Mouse (Mus musculus) urinary bladder, postnatal 36 days (tissue): ENCODE data around the gene Rnf26.

ENCODE experiments used
- DNase-seq, 2 experiments: peaks; one replicate each; pipeline ENCODE4 v3.0.0; 2022; ENCODE audit warnings: low spot score in 2 of 2, mixed read lengths in 1 of 2

Gene Rnf26

DNA sequence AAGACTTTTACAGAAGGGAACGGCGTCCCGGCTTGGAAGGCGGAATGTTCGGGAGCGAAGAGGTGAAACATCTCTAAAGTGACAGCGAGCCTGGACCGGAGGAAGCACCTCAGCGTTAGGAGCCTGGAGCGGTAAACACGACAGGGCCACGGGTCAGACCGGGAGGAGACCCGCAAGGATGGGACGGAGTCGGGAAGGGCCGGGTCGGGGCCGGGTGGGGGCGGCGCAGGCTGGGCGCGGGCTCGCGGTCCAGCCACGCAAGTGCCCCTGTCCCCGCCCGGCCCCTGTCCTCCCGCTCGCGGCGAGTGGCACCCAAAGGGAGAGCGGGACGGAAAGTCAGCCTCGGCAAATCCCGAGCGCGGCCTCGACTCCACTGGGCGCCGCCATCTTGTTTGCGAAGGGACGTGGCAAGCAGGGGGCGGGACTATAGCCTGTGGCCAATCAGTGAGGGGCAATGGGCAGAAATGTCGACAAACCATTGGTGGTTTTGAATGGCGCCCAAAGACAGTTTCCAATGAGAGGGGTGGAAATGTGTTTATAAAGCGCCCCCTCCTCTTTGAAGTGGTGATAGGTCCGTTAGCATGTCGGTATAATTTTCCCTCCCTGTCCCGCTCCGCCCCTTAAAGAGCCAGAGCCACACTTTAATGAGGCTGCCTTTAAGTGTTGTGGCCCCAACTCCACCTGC, at the start of gene Rnf26, which contains the start of gene Gm49380:
Gene Rnf26, minus strand, starts transcription at position 413 of the 685 bp plus-strand sequence.
Gene Gm49380, minus strand, starts transcription at position 396 of the 685 bp plus-strand sequence.
- DNase-seq: peak; percentile 91 to 95

DNA sequence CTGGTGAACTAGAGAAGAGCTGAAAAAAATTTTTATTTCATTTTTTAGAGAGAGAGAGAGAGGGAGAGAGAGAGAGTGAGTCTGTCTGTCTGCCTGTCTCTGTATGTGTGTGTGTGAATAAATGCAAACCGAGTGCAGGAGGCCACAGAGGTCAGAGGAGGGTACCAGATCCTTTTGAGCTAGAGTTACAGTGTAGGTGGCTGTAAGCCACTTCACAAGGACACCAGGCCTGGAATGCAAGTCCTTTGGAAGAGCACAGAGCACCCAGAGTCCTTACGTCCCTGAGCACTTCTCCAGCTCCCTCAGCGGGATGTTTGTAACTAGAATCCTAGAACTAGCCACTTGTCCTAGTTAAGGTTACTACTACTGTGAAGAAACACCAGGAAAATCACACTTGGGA, 46.6 kb upstream of the Rnf26 start:
- no peak for DNase-seq

DNA sequence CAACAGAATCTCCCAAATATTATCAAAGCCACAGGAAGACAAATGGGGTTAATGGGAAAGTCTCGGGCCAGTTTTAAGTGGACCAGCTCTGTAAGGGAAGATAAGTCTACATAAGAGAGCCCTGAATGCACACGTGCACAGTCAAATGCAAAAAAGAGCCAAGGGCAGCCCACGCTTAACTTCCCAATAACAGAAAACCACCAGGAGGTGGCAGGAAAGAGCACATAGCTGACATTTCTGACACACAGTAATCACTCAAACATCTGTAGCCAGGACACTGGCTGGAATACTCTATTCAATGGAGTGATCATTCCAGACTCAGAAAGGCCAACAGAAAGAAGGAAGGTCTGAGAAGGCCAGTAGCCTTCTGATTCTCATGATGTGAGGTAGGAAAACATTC, 34.0 kb upstream of the Rnf26 start:
- DNase-seq: no peak

DNA sequence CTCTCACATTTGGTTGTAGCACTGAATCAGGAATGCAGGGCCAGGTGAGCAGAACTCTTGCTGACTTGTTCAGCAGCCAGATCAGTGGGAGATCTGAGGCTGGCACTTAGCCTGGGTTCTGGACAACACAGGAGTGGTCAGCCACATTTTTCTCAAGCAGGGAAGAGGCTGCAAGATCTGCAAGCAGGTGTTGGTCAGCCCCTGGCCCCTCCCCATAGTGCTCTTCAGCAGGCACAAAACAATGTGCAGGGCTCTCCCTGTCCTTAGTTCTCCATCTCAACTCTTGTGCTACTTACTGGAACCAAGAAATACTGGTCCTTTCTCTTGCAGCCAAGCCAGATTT, 31.4 kb upstream of the Rnf26 start:
- no peak for DNase-seq

DNA sequence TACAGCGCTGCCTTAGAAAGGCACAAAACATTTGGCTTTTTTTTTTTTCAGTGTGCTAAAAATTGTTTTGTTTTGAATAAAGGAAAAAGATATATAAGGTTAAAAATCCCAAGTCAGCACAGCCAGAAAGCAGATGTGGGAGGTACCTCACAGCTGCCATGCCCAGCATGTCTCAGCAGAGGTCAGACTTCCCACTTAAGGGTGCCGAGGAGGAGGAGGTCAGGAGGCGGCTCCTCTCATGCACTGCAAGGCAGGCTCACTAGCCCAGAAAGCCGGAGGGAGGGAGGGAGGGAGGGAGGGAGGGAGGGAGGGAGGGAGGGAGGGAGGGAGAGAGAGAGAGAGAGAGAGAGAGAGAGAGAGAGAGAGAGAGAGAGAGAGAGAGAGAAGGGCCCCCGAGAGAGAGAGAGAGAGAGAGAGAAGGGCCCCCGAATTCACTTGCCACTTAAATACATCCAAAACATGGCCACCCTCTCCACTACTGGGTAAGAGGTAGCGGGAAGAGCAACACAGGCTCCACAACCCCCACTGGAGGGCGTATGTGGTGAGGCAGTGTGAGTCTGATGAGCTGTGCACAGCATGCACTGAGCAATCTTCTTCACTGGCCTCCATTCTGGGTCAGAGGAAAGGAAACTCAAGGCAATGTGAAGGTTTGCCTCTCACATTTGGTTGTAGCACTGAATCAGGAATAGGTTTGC, 30.9 kb upstream of the Rnf26 start:
- no peak for DNase-seq

DNA sequence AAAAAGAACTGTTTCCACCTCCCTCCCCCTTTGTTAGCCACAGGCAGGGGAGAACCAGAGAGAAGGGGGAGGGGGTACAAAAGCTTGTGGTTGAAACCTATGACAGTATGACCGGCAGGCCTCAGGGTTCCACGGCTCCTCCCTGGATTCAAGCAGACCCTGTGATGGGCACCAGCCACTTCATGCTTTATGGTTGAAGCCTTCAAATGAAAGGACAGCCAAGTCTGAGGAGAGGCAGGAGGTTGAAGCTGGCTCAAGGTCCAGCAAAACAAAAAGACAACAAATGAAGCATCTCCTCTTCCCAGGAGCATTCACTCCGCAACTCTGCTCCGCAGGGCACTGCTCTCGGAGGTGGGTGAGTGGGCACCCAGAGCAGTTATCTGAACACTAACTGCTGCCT, 30.1 kb upstream of the Rnf26 start:
- DNase-seq: no peak

DNA sequence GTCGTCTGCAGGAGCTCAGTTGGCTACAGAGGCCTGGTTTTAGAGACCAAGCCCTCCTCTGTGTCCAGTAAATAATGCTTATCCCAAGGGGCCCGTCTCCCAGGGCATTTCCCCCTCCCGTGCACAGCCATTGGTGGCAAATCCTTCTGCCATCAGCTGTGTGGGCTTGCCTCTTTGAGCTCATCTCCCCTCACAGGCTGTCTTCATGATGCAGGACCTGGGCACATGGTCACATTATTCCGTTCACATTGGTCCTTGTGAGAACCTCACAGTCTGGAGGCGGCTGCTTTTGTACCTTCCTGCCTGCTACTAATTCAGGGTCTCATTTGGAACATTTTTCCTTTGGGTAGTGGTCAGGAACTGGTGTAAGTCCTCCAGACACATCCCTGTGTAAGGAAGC, 28.6 kb upstream of the Rnf26 start:
- no peak for DNase-seq

DNA sequence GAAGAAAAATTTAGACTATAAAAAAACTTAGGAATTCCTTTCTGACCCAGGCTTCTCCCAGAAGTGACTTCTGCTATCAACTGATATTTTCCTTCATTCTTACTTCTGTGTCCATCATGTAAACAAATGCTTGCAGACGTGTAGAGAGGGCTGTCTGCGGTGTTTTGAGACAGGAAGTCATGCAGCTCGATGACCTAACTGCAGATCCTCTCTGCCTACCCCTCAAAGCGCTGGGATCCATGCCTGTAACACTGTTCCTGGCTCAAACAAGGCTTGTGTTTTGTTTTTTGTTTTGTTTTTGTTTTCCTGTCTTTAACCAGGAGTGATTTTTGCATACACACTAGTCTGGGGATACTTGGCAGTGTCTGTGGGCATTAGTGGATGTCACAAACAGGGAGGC, 24.5 kb upstream of the Rnf26 start:
- DNase-seq: no peak

DNA sequence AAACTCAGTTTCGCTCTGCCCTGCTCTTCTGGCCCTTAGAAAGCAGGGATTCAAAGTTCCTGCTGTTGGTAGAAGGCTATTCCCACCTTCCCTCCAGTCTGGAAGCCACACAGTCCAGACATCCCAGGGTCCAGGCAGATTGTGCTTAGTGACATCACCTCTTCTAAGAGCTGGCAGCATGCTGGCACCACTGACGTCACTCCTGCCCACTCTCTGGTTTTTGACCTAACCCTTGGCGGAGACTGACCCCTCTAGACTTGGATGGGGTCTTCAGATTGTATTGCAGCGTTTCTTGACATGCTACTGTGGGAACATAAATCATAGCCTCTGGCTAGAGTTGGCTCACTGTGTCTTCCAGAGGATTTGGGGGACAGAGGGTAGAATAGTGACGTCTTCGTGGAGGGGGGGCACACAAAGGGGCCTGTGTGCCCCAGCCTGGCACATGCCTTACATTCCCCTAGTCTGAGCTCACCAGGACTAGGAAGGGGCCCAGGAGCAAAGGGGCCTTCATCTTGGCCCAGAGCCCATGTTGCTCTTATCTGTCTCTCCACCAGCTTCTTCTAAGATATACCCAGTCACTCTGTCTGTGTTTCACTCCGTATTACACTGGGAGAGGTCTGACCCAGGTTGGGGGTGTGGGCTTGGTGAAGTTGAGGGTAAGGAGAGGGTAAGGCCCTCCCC, 22.6 kb upstream of the Rnf26 start:
- no peak for DNase-seq

DNA sequence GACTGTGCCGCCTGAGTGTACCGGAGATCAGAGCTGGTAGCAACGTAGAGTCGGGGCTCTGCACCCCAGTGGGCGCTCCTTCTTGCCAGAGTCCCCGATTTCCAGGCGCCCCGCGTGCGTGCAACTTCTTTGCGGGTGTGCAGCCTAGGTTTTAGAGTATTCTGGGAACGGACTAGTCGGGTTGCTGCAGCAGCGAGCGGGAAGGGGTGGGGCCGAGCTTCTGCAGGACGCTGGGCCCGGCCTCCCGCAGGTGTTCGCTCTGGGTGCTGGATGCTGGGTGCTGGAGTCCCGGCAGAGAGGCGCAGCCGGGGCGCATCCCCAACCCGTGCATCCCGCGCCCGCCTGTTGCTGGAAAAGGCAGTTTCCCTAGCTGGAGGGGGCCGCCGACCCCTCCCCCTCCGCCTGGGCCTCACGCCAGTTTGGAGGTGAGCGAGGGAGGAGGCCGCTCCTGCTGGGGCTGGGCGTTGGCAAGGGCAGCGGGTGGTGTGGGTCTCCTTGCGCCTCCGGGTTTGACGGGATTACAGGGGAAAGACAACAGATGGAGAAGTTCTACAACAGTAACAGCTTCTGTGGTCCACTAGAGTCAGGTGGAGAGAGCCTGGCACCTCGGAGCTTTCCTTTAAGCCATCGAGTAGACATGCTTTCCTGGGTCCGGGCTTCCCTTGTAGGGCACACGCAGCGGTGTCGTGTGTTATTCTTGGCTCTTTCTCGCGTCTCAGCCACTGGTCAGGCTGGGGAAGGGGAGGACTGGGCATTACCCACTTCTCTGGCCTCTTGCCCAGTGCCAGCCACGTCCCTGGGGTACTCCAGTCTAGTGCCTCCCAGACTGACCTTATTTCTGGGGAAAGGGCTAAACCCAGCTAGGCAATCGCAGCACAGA, 21.8 kb upstream of the Rnf26 start:
- peak in 1 of 2 experiments; percentile 65 for DNase-seq

DNA sequence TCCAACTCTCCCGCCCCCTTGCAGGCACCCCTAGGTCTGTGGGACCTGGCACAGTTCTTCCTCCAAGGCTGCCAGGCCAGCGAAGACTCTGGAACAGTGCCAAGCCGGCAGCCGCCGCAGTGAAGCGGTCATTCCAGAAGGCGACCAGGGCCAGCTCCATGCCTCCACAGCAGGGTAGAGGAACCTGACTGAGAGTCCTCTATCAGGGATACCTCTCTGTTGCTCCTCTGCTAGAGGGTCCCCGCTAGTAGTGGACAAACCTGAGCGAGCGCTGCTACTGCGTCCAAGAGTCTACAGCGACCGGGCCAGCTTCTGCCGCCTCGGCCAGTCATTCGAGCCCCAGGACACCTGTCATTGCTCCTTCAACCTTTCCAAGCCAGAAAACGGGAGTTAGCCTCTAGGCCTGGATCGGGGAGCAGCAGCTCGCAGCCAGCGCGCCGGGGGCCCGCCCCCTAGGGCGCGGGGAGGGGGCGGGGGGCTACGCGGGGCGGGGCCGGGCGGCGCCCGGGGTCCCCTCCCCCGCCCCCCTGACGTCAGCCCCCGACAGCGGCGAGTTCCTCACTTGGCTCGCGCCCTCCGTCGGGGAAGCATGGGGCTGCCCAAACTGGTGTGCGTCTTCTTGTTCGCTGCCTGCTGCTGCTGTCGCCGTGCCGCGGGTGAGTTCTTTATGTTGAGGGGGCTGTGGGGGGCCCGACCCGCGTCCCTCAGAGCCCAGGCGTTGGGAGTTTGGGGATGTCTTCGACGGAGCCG, 21.0 kb upstream of the Rnf26 start, which contains the start of gene Mcam:
Gene Mcam, plus strand, starts transcription at position 369 of the 750 bp plus-strand sequence.
- peak in 1 of 2 experiments; percentile 68 for DNase-seq

DNA sequence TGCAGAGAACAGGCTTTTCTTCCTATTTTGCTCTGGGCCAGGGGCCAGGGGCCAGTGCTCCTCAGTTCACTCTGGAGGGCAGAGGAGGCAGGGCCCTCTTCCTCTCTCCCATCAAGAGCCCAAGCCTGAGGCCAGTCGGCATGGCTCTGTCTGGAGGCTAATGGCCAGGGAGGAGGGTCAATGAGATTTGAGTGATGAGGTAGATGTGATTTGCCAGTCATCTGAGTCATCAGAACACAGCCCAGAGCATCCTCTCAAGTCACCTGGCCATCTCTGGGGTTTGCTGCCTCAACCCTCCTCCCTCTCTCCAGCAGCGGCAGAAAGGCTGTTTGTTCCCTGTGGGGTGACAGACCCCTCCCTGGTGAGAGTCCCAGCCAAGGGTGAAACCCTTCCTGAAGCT, 20.0 kb upstream of the Rnf26 start:
- DNase-seq: no peak

DNA sequence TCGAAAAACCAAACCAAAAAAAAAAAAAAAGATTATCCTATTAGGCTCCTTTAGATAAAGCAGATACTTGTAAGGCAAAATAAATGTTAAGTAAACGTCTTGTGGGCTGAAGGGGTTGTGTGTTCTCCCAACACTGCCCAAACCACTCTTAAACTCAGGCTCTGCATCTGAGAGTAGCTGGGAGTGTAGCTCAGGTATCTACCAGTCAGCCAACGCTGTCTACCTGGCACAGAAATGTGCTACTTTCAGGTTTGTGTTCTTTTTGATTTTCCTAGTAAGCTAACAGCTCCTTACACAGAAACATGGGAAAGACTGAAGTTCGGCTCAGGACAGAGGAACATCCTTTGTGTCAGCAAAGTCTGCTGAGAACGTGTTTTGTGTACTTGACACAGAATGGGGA, 18.9 kb upstream of the Rnf26 start:
- no peak for DNase-seq

DNA sequence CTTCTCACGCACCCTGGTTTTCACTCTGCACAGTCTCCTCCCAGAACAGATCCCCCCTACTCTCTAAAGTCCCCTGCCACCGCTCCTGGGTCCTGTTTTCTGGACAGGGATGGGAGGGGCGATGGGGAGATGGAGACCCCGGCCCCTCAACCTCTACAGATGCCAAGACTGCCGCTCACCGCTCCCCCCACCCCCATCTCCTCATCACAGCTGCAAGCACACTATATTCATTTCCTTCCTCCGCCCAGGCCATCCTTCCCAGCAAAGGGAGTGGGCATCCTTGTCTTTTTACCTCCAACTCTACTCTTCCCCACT, 17.9 kb upstream of the Rnf26 start:
- no peak for DNase-seq

DNA sequence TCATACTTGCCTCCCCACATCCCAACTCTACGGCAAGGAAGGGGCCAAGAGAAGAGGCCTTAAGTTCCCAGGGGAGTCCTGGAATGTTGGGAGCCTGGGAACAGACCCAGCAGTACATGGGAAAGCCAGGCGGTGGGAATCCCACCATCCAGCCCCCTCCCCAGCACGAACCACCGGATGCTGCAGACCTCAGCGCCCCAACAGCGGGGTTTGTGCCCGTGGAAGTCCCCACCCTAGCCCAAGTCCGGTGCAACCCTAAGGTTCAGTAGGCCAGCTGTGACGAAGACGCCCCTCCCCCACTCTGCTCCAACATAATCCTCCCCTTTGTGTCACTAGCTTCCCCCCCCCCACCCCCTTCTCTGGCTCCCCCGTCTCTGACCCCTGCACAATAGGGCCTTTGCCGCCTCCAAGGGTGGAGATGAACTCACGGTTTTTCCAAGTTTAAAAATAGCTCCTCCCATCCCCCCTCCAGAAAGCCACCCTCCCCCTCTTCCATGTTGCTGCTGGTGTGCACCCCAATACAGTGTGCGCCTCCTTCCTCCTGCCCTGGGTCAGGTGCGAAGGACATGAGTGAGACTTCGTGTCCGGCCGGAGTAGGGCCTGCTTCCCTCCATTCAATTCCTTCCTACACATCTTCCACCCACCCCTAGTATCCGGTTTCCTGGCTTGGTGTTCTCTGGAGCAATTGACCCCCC, 17.4 kb upstream of the Rnf26 start:
- no peak for DNase-seq

DNA sequence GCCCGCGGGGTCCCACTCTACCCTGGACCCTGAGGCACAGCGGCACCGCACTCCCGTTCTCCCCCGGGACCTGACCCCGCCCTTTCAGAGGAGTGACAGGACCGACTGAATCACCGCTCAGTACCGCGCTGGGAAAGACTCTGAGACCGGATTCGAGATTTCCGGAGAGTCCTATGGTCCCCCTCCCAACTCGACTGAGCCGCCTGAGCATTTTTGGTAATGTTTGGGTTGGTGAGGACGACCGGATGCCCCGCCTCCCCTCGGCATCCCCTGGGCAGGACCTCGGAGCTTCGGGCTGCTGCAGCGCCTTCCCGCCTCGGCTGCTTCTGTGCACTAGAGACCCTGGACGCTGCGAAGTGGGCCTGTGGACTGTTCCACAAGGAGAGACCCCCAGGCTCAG, 16.7 kb upstream of the Rnf26 start:
- peak in 1 of 2 experiments; percentile 70 for DNase-seq

DNA sequence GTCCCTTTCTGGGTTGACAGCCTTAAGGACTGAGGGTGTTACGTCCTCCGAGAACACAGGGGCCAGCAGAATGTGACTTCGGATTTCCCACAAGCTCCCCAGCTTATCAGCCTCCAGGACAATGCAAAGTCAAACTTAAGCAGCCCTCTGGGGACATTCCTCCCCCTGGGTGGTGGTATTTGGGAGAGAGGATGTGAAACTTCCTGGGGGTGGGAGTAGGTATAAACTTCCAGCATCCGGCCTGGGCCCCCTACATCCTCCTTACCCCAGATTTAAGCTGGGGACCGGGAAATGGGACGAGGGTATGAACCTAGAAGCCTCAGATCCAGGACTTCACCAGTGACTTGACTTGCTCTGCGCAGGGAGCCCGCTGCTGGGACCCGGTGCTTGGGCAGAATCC, 16.3 kb upstream of the Rnf26 start:
- no peak for DNase-seq

DNA sequence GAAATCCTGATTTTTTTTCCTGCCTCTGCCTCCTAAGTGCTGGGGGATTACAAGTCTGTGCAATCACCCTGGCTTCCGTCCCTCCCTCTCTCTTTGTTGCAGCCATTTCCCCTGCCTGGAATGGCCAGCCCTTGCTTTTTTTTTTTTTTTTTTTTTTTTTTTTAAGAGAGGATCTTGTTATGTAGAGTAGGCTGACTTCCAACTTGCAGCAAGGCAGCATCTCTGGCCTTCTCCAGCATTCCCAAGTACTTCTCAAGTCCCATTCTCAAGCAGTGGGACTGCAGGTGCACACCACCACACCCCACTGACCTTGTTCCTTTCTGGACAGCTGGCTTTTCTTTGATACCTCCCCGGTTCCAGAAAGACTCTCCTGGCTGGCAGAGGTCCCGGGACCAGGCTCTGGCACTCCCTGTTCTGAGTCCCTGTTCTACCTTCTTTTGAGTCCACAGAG, 14.1 kb upstream of the Rnf26 start:
- DNase-seq: no peak

DNA sequence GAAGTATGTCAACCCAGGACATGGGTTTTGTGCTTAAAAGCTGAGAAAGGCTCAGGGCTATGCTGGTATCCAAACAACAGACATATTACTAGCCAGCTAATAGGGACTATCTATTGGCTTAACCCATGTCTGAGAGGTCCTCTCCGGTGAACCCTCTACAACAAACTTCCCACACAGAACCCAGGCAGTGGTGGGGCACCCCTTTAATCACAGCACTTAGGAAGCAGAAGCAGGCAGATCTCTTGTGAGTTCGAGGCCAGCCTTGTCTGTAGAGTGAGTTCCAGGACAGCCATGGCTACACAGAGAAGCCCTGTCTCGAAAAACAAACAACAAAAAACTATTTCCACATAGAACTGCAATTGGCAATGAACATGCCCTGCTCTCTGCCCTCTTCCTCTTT, 13.4 kb upstream of the Rnf26 start:
- no peak for DNase-seq

DNA sequence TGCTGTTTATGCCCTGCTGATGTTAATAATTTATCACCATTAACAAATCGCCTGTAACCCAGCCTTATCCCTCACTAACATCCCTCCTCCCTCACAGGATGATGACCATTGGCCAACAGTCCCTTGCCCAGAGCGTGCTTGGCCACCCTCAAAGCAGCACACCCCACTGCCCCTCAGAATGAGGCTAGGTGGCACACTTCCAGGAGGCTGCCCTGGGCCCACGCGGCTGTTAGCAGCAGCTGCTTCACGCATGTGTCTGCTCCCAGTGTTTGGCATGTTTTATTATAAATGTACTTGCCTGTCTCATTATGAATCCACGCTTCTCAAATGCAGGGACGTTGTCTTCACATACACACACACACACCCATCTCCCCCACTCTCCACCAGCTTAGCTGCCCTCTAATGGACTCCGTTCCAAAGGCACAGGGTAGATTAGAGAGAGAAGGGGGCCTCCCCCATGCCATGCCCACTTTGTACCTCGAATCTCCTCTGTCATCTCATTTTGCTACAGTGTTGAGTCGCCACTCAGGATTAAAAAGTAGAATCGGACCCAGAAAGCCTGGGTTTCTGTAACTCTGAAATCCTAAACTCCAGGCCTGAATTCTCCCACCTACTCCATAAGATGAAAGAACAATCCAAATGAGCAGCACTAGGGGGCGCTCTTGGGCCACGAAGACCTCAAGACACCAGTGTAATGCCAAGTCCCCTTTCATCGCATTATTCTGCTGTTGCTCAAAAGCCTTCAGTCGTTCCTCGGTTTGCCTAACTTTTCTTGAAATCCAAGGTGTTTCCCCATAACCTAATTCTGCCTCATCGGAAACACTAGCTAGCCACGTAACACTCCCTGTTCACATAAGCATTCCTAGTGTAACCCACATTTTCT, 12.5 kb upstream of the Rnf26 start:
- peak; percentile 76 to 85 for DNase-seq
